Mouse (Mus musculus) intestine, embryonic 15.5 days (tissue): Measurements from ENCODE around the gene Tmem167b. TPM values are rescaled to one million over a fixed set of nuclear protein-coding genes. Genes with fewer than 3 reads are reported as not detected.
"Not testable (repeated sequence)": the region's sequence is repeated elsewhere in the genome, so short reads cannot be mapped to it uniquely, and the experiment has no call there.

Source experiments
- ATAC-seq: fragments of 200-750 bp; cut with Nextera tagmentation; 2 replicates; pipeline ENCODE4 v1.8.0; 2017; ENCODE audit warnings: moderate TSS enrichment, moderate library complexity
- H3K27ac ChIP-seq: fragments of 300-500 bp; sonication (generic); 2 replicates; pipeline ENCODE4 v1.5.1; 2015; ENCODE audit warnings: mild to moderate bottlenecking, inconsistent platforms
- H3K27me3 ChIP-seq: fragments of 300-500 bp; sonication (generic); replicated peaks from 2 replicates; pipeline ENCODE4 v1.6.1; 2015; ENCODE audit warnings: inconsistent platforms
- H3K36me3 ChIP-seq: fragments of 300-500 bp; sonication (generic); 2 replicates; pipeline ENCODE4 v1.6.1; 2015; ENCODE audit warnings: inconsistent platforms
- H3K4me1 ChIP-seq: fragments of 300-500 bp; sonication (generic); replicated peaks from 2 replicates; pipeline ENCODE4 v1.6.1; 2015; ENCODE audit warnings: inconsistent platforms
- H3K4me2 ChIP-seq: fragments of 300-500 bp; sonication (generic); replicated peaks from 2 replicates; pipeline ENCODE4 v1.6.1; 2015; ENCODE audit warnings: mild to moderate bottlenecking, inconsistent platforms
- H3K4me3 ChIP-seq: fragments of 300-500 bp; sonication (generic); replicated peaks from 2 replicates; pipeline ENCODE4 v1.5.1; 2015; ENCODE audit warnings: inconsistent platforms
- H3K9ac ChIP-seq: fragments of 300-500 bp; sonication (generic); 2 replicates; pipeline ENCODE4 v1.6.1; 2015; ENCODE audit warnings: inconsistent platforms
- H3K9me3 ChIP-seq: fragments of 300-500 bp; sonication (generic); 2 replicates; pipeline ENCODE4 v1.6.1; 2016; ENCODE audit warnings: inconsistent platforms
- WGBS: fragments of 180-500 bp; shearing (Covaris S2); methylation state at CpG from one replicate; pipeline ENCODE4 v1.1.7; 2015; 5-methylcytosine and 5-hydroxymethylcytosine counted together
- polyA plus RNA-seq: library from polyadenylated mRNA; unstranded; fragments of >200 nt; fragmentation: Nextera tagmentation; extraction: Ambion mirVana; gene quantifications from 2 replicates; pipeline ENCODE4 v1.2.1, GENCODE M21; 2015

Tmem167b gene
- polyA plus RNA-seq = 34.3 and 35.5 TPM in 2 replicates

DNA sequence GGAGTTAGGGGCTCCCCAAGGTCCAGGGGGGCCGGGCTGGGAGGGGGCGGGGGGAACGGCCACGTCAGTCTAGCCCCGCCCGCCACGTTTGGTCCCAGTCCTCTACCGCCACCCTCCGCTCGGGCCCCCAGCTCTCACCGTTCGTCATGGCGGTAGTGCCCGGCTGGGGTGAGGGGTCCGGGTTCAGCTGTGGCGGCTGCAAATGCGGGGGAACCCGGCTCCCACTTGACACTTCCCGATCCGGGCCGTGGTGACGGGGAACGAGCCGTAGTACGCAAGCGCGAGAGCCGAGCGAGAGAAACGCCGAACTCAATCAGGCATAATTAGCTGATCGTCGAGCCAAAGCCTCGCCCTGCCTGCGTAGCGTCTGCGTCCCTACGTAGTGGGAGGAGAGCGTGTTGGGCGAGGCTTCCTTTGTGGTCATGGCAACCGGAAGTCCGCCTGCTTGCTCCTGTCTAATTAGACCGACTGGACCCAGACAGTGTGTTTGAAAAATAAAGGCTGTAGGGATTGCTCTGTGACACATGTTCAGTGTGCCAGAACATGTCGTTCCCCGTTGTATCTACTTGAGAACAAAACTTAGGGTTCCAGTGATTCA lies at the start of gene Tmem167b:
Tmem167b (minus strand) TSS at position 334 of the 598 bp plus-strand sequence.
- 0 out of 2 replicates have a peak, but pooled peaks cover 11% of the 10 kb centered on the region for H3K36me3 ChIP-seq
- H3K4me1 ChIP-seq = no peaks in the 10 kb centered on the region
- H3K4me2 ChIP-seq = peak within 1 kb of the TSS; percentile 79
- H3K27me3 ChIP-seq = no peaks in the 10 kb centered on the region
- peak within 1 kb of the TSS; percentile 73 for H3K4me3 ChIP-seq
- under 1% methylated on average over 45 of the region's 45 CpGs for WGBS
- ATAC-seq = peak; percentile 98
- H3K27ac ChIP-seq = peak within 1 kb of the TSS; percentile 88
- no peaks in the 10 kb centered on the region for H3K9me3 ChIP-seq
- peak within 1 kb of the TSS; percentile 83 for H3K9ac ChIP-seq

DNA sequence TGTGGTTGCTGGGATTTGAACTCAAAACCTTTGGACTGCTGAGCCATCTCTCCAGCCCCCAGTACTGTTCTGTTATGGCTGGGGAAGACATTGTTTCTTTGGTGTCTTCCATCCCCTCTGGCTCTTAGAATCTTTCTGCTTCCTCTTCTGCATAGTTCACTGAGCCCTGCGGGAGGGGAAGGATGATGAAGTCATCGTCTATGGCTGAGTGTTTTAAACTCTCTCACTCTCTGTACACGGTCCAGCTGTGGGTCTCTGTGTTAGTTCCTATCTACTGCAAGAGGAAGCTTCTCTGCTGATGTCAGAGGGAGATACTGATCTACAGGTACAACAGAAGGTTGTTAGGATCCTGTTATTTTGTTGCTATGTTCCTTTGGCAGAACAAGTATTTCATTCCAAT lies 46.6 kb upstream of the Tmem167b start:
- Histone ChIP-seq H3K4me1 (no peaks in the 10 kb centered on the region), H3K4me2 (no peak overlapping the region), H3K9ac (no peak overlapping the region), H3K9me3 (no peaks in the 10 kb centered on the region), H3K36me3 (no peaks in the 10 kb centered on the region), H3K27ac (no peak overlapping the region), H3K4me3 (no peak overlapping the region), H3K27me3 (no peaks in the 10 kb centered on the region)
- WGBS = 37% methylated on average over 3 of the region's 3 CpGs
- no peak for ATAC-seq

DNA sequence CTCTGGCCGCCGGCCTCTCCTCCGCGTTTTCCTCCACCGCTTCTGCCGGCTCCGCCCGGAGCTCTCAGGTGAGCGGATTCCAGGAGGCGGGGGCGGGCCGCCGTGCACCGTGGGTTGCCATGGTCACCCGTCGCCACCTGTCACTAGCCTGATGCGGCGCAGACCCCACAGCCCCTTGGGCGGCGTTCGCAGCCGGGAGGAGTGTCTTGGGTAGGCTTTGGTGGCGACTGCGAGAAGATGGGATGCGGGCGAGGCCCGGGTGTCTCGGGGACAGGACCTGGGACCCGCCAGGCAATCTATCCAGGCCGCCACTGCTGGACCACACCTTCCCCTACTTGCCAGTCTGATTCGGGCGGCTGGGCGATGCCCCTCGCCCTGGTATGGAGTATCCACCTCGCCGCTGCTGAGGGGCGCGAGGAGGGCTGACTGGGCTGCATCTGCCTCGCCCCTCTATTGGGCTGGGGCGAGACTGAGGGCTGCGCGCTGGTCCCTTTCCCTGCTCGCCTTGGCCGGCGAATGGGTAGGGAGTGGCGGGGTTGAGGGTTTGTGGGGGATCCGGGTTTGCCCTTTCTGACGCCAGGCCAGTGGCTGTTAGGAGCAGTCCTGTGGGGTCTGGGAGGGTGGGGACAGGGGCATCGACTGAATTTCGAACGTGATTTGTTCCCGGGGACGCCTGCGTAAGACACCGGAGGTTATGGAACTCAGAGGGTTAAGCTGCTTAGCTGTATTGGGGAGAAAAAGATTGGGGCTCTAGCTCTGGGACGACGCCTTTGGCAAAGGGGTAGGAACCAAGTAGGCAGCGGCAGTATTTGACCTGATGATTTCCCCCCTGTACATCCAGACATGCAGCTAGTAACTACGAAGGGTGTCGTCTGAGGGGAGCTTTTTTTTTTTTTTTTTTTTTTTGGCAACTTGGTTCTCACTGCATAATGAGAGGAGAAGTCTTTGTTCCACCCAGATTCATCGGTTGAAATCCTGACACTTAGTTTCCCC lies 29.6 kb upstream of the Tmem167b start:
- no peaks in the 10 kb centered on the region for H3K27me3 ChIP-seq
- peak; percentile 90 for ATAC-seq
- under 1% methylated on average over 60 of the region's 61 CpGs for WGBS
- no peaks in the 10 kb centered on the region for H3K36me3 ChIP-seq
- H3K9ac ChIP-seq = peak overlapping the region; percentile 75
- H3K4me2 ChIP-seq = peak overlapping the region; percentile 100
- H3K4me3 ChIP-seq = peak overlapping the region; percentile 92
- no peaks in the 10 kb centered on the region for H3K4me1 ChIP-seq
- H3K9me3 ChIP-seq = no peaks in the 10 kb centered on the region
- peak overlapping the region; percentile 79 for H3K27ac ChIP-seq

DNA sequence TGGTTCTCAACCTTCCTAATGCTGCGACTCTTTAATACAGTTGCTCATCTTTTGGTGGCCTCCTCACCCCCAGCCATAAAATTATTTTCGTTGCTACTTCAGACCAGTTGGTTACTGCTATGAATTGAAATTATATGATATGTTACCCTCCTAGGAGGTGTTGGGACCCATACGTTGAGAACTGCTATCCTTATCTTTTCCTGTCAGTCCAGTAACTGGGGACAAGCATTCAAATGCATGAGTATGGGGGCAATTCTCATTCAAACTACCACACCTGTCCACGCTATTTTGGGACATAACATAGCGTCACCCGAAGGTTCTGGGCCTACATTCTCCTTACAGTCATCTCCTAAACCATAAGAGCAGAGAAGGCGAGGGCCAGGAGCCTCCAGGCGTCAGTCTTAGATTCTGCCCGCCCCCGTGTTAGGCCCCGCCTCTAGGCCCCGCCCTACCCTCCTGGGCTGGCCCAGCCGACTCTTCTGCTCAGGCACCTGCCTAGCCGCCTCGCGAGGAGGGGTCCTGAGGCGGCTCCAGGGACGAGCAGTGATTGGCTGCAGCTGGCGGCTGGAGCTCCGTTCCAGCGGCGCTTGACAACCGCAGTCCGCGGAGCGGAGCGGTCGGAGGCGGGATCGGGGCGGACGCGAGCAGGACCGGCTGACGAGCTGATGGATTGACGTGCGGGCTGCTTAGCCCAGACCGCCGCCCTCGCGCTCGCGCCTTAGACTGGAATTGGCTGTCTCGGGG lies 28.7 kb upstream of the Tmem167b start, which contains the start of gene Wdr47:
Wdr47 (plus strand) TSS at position 494 of the 744 bp plus-strand sequence.
- Histone ChIP-seq H3K4me3 (peak within 1 kb of the TSS; percentile 92), H3K4me2 (peak within 1 kb of the TSS; percentile 100), H3K27ac (peak within 1 kb of the TSS; percentile 79), H3K27me3 (no peaks in the 10 kb centered on the region), H3K9ac (peak within 1 kb of the TSS; percentile 75), H3K4me1 (no peaks in the 10 kb centered on the region), H3K9me3 (no peaks in the 10 kb centered on the region), H3K36me3 (no peaks in the 10 kb centered on the region)
- peak; percentile 100 for ATAC-seq
- 5% methylated on average over 44 of the region's 44 CpGs for WGBS

DNA sequence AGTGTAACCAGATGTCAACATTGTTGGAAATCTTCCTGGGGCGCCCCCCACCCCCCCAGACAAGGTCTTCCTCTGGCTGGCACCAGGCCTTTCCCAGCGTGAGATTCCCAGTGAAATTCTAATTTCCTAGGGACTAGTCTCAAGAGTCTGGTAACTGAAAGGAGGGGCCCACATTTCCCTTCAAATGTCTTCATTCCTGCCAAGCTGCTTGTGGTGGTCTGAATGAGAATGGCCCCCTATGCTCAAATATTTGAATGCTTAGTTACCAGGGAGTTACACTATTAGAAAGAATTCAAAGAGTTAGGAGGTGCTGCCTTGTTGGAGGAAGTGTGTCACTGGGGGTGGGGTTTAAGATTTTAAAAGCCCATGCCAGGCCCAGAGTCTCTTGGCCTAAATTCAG lies 26.2 kb upstream of the Tmem167b start:
- H3K9ac ChIP-seq = no peak overlapping the region
- ATAC-seq = no peak
- no peak overlapping the region for H3K27ac ChIP-seq
- H3K4me3 ChIP-seq = no peak overlapping the region
- H3K36me3 ChIP-seq = no peaks in the 10 kb centered on the region
- no peaks in the 10 kb centered on the region for H3K9me3 ChIP-seq
- no peaks in the 10 kb centered on the region for H3K4me1 ChIP-seq
- 35% methylated on average over 2 of the region's 2 CpGs for WGBS
- no peak overlapping the region for H3K4me2 ChIP-seq
- H3K27me3 ChIP-seq = no peaks in the 10 kb centered on the region

DNA sequence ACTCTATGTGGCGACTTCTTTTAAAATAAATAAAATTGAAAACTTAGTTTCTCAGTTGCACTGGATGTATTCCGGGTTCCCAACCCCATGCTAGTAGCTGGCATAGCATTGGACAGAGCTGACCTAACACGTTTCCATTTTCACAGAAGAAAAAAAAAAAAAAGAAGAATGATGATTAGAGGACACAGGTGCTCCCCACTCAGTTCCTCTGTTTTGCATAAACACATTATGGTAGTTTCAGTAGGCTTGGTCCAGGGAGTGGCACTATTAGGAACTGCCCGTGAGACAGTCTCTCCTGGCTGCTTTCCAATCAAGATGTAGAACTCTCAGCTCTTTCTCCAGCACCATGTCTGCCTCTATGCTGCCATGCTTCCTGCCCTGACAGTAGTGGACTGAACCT lies 22.3 kb upstream of the Tmem167b start:
- no peak overlapping the region for H3K4me2 ChIP-seq
- no peaks in the 10 kb centered on the region for H3K36me3 ChIP-seq
- H3K27me3 ChIP-seq = no peaks in the 10 kb centered on the region
- 85% methylated on average over 4 of the region's 4 CpGs for WGBS
- H3K9me3 ChIP-seq = no peaks in the 10 kb centered on the region
- no peak overlapping the region for H3K9ac ChIP-seq
- H3K27ac ChIP-seq = no peak overlapping the region
- no peaks in the 10 kb centered on the region for H3K4me1 ChIP-seq
- ATAC-seq = no peak
- H3K4me3 ChIP-seq = no peak overlapping the region

DNA sequence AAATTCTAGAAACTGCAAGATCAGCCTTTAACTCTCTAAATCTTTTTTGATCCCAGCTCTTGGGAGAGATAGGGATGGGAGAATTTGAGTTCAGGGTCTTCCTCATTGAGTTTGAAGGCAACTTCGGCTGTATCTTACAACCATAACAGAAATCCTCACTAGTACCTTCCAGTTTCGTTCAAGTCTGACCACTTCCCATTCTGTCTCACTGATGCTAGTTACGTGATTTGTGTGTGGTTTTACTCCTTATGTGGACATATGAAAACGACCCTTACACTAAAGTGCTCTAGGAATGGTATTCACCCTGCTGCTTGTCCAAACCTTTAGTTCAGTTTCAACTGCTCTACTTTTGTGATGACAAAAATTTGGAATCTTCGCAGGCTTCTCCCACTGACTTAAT lies 11.8 kb upstream of the Tmem167b start:
- no peak for ATAC-seq
- Histone ChIP-seq H3K4me2 (no peak overlapping the region), H3K9ac (no peak overlapping the region), H3K27me3 (no peaks in the 10 kb centered on the region), H3K4me3 (no peak overlapping the region), H3K9me3 (no peaks in the 10 kb centered on the region), H3K4me1 (peaks cover 12% of the 10 kb centered on the region), H3K36me3 (no peaks in the 10 kb centered on the region), H3K27ac (no peak overlapping the region)
- WGBS = 88% methylated on average over 5 of the region's 5 CpGs

DNA sequence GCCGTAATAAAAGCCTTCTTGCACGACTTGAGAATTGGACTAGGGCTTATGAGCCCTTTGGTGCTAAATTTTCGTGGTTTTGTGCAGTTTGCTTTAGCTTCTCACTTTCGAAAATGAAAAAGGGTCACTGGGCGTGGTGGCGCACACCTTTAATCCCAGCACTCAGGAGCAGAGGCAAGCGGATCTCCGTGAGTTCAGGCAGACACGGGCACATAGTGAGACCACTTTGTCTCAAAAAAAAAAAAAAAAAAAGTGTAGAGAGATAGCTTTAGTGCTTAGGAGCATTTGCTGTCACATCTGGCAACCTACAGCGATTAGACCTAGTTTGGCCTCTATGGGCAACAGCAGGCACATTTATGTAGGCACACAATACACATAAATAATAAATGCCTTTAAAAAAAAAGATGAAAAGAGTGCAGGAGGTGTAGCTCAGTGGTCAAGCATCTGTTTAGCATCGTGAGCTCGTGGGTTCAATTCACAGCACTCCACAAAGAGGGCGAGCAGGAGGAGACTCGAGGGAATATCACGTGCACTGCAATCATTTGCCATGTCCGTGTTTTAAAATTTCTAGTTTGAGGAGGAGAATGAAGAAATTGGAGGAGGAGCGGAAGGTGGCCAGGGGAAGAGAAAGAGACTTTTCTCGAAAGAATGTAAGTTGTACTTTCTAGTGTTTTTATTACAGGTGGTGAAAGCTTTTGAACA lies 10.2 kb upstream of the Tmem167b start:
- Histone ChIP-seq H3K4me3 (peak overlapping the region; percentile 59), H3K36me3 (no peaks in the 10 kb centered on the region), H3K27ac (0 out of 2 replicates have a peak overlapping the region, but pooled peaks have one; percentile 41), H3K4me2 (peak overlapping the region; percentile 73), H3K9me3 (no peaks in the 10 kb centered on the region), H3K9ac (peak overlapping the region; percentile 63), H3K4me1 (peaks cover 12% of the 10 kb centered on the region), H3K27me3 (no peaks in the 10 kb centered on the region)
- ATAC-seq = no peak
- 41% methylated on average over 18 of the region's 18 CpGs for WGBS

DNA sequence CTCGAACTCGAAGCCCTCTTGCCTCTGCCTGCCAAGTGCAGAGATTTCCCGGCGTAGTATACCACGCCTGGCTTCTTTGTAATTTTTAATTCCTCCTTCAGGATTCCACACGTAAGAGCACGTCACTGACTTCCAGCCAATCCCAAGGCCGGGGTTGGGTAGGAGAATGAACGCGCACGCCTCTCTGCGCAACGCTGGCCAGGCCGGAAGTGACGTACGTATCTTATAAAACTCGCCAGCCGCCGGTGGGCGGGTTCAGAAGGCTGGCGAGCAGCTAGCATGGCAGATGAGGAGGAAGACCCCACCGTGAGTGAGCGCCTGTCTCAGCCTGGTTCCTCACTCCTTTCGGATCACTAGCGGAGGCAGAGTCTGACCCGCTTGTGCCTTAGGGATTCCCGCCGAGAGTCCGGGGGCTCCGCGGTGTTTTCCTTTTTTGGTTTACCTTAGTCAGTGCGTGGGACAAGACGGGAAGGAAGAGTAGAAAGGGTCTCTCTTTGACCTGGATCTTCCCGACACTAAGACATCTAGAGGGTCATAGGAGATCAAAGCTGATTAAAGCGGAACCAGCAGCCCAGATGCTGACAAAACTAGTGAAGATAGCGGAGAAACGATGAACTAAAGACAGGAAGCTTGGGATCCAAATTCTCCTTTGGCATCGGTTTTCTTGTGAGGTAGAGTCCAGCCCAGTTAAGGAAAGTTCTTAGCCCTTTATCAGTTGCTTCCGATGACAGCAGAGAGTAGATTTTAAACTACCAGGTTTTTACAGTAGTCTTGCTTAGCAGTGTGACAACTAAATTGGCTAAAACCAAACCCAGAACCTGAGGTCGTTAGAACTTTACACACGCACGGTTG lies 9.4 kb upstream of the Tmem167b start, which contains the start of gene Taf13:
Taf13 (plus strand) TSS at position 256 of the 852 bp plus-strand sequence.
- peak within 1 kb of the TSS; percentile 59 for H3K4me3 ChIP-seq
- H3K27ac ChIP-seq = peak within 1 kb of the TSS; percentile 41; the same call in 1 of the 2 replicates
- peak within 1 kb of the TSS; percentile 73 for H3K4me2 ChIP-seq
- no peaks in the 10 kb centered on the region for H3K27me3 ChIP-seq
- H3K9ac ChIP-seq = peak within 1 kb of the TSS; percentile 63
- H3K9me3 ChIP-seq = no peaks in the 10 kb centered on the region
- H3K4me1 ChIP-seq = peaks cover 12% of the 10 kb centered on the region
- H3K36me3 ChIP-seq = no peaks in the 10 kb centered on the region
- under 1% methylated on average over 42 of the region's 42 CpGs for WGBS
- peak; percentile 99 for ATAC-seq

DNA sequence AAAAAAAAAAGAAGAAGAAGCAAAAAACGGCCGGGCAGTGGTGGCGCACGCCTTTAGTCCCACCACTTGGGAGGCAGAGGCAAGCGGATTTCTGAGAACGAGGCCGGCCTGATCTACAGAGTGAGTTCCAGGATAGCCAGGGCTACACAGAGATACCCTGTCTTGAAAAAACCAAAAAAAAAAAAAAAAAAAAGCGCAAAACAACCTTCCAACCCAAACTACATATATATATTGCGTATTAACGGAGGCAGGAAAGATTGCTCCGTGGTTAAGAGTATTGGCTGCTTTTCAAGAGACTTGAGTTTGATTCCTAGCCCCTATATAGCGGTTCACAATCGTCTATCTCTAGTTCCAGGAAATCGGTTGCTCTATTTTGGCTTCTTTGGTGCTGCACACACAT lies 8.5 kb upstream of the Tmem167b start:
- Histone ChIP-seq H3K27ac (no peak overlapping the region), H3K27me3 (no peaks in the 10 kb centered on the region), H3K9ac (no peak overlapping the region), H3K4me1 (peaks cover 12% of the 10 kb centered on the region), H3K4me3 (0 out of 2 replicates have a peak overlapping the region, but pooled peaks have one; percentile 59), H3K4me2 (no peak overlapping the region), H3K9me3 (no peaks in the 10 kb centered on the region), H3K36me3 (no peaks in the 10 kb centered on the region)
- ATAC-seq = no peak
- 85% methylated on average over 14 of the region's 14 CpGs for WGBS

DNA sequence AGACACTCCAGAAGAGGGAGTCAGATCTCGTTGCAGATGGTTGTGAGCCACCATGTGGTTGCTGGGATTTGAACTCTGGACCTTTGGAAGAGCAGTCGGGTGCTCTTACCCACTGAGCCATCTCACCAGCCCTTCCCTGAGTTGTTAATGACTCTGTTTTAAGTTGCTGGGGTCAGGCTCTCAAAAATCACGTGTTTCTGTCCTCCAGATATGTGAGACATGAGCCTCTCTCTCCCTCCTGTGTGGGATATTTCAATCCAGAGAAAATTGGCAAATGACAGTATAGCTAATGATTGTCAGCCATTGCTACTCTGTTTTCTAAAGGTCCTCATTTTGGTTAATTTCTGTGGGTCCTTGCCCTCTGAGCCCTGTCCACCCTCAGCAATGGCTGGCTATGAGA lies 7.4 kb upstream of the Tmem167b start:
- not testable (repeated sequence) for ATAC-seq

More for the DNA sequence above, 7.4 kb upstream of the Tmem167b start:
- H3K4me3 ChIP-seq, H3K27me3 ChIP-seq, H3K36me3 ChIP-seq, H3K27ac ChIP-seq, H3K9me3 ChIP-seq, H3K9ac ChIP-seq, H3K4me2 ChIP-seq: not testable (repeated sequence)
- peaks cover 12% of the 10 kb centered on the region for H3K4me1 ChIP-seq
- WGBS = 47% methylated on average over 3 of the region's 3 CpGs
